Mouse (Mus musculus) ES-Bruce4 (cell line): ENCODE measurements around the gene Siah3. TPM values are rescaled to one million over a fixed set of nuclear protein-coding genes. Genes with fewer than 3 reads are reported as not detected.

Source experiments
- H3K27ac ChIP-seq: 2 replicates; pipeline ENCODE4 v1.5.1; 2012; ENCODE audit warnings: low read length, inconsistent platforms; ENCODE audit not compliant: insufficient read depth
- H3K27me3 ChIP-seq: 2 replicates; pipeline ENCODE4 v1.6.1; 2012; ENCODE audit warnings: mild to moderate bottlenecking, low read length, inconsistent platforms; ENCODE audit not compliant: control insufficient read depth, poor library complexity, insufficient read depth, severe bottlenecking
- H3K36me3 ChIP-seq: 2 replicates; pipeline ENCODE4 v1.6.1; 2012; ENCODE audit warnings: inconsistent platforms, mild to moderate bottlenecking, low read length, moderate library complexity; ENCODE audit not compliant: control insufficient read depth, poor library complexity, insufficient read depth, severe bottlenecking
- H3K4me1 ChIP-seq: one replicate; pipeline ENCODE4 v1.8.1; 2011; ENCODE audit warnings: low read length; ENCODE audit not compliant: control insufficient read depth, insufficient read depth
- H3K4me3 ChIP-seq: 2 replicates; pipeline ENCODE4 v1.5.1; 2011; ENCODE audit warnings: low read depth, mild to moderate bottlenecking, low read length
- H3K9ac ChIP-seq: 2 replicates; pipeline ENCODE4 v1.6.1; 2012; ENCODE audit warnings: low read depth, mild to moderate bottlenecking, inconsistent platforms; ENCODE audit not compliant: poor library complexity, severe bottlenecking
- H3K9me3 ChIP-seq: replicated peaks from 2 replicates; pipeline ENCODE4 v1.6.1; 2012; ENCODE audit warnings: mild to moderate bottlenecking, low read length, inconsistent platforms; ENCODE audit not compliant: control insufficient read depth, poor library complexity, insufficient read depth, severe bottlenecking
- CTCF ChIP-seq: IDR thresholded peaks from one replicate; pipeline ENCODE4 v1.8.1; 2011; ENCODE audit warnings: low read depth, low read length
- EP300 ChIP-seq: IDR thresholded peaks from 2 replicates; pipeline ENCODE4 v1.6.1; 2011; ENCODE audit warnings: low read depth, low read length; ENCODE audit not compliant: insufficient read depth
- POLR2A ChIP-seq: IDR thresholded peaks from one replicate; pipeline ENCODE4 v1.8.1; 2011; ENCODE audit warnings: low read length; ENCODE audit not compliant: insufficient read depth
- polyA plus RNA-seq: library from polyadenylated mRNA; stranded (reverse); fragments of >200 nt; gene quantifications from 2 replicates; pipeline ENCODE4 v1.2.4, GENCODE M21; 2011; ENCODE audit warnings: low read depth; ENCODE audit not compliant: missing spikeins, insufficient read depth, insufficient read length

Gene Siah3
- polyA plus RNA-seq, 1 experiment = not detected

DNA sequence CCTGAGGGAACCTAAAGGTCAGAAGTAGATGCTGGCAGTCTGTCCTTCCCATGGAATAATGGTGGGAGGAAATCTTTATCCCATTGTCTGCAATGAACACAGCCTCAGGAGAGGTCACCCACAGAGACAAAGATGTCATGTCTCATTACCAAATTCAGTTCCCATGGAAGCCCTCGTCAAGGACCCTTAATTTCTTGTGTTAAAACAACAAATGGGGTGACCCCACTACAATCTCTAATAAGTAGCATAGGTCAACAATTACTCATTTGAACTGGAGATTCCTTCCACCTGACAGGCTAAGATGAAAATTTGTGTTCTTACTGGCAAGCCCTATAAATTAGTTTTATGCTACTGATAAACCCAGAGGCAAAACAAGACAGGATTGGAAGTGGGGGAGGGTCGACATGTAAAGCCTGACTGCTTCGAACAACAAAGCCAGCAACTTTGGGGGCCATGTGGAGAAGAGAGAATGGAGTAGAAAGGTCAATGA lies 45.8 kb downstream of the Siah3 start:
- Histone ChIP-seq H3K4me3 (no peak overlapping the region), H3K9me3 (no peaks in the 10 kb centered on the region), H3K27me3 (no peaks in the 10 kb centered on the region), H3K36me3 (no peaks in the 10 kb centered on the region), H3K9ac (no peak overlapping the region), H3K4me1 (peaks cover 2% of the 10 kb centered on the region), H3K27ac (no peak overlapping the region)
- TF ChIP-seq EP300 (no peak), CTCF (no peak), POLR2A (no peak)

DNA sequence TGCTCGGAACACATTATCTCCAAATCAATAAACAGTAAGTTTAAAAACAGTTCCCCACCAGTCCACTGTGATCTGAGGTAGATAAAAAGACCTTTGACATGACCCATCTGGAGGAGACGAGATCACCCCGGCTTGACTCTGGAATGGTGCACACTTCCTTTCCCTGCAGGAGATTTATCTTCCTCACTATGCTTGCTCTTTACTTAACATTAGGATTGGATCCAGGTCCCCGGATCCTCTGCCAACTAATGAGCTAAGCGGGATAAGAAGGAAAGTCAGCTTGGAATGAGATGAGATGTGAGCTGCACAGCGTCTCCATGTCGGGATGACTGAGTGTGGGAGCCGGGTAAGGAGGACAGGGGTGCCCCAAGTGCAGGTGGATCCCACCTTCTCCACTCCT lies 46.7 kb downstream of the Siah3 start:
- H3K27me3 ChIP-seq = no peaks in the 10 kb centered on the region
- no peak overlapping the region for H3K4me3 ChIP-seq
- TF ChIP-seq CTCF = no peak
- TF ChIP-seq EP300 = no peak
- TF ChIP-seq POLR2A = no peak
- H3K27ac ChIP-seq = no peak overlapping the region
- H3K9me3 ChIP-seq = no peaks in the 10 kb centered on the region
- H3K36me3 ChIP-seq = no peaks in the 10 kb centered on the region
- peaks cover 2% of the 10 kb centered on the region for H3K4me1 ChIP-seq
- no peak overlapping the region for H3K9ac ChIP-seq

DNA sequence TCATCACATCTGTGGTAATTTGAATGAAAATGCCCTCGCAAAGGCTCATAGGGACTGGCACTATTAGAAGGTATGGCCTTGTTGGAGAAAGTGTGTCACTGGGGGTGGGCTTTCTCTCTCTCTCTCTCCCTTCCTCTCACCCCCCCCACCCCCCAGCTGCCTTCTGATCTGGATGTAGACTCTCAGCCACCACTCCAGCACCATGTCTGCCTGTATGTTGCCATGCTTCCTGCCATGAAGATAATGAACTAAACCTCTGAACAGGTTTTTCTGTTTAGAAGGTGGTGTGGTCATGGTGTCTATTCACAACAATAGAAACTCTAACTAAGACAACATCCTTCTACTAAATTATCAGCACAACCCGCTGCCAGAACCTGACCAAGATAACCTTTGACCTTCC lies 48.5 kb downstream of the Siah3 start:
- H3K27me3 ChIP-seq = no peaks in the 10 kb centered on the region

DNA sequence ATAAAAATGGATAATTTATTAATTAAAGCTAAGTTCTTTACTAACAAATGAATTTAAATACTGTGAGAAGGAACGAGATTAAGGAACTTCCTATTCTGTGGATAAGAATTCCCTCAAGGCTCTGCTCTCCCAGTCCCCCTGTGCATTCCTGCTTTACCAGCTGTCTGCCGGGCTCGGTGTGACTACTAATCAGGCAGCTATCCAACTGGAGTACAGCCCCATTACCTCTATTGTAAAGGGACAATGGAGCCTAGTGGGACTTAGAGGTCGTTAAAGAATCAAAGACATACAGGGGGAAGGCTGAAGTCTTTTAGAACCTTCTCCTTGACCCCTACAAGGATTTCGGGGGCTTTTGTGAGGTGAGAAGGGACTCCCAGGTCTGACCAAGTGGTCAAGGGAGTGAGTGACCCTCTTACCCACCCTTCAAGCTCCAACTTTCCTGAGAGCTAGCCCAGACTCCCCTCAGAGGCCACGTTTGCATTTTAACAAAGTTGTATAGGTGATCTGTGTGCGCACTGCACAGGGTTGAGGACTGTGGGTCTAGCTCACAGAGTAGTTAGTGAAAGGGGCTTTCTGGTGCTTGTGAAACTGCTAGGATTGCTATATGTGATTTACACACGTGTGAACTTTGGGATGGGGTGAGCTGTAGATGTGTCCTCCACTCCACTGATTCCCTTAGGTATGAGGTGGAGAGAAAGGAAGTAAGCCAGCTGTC lies 49.5 kb downstream of the Siah3 start:
- Histone ChIP-seq H3K4me1 (peaks cover 2% of the 10 kb centered on the region), H3K27ac (no peak overlapping the region), H3K4me3 (no peak overlapping the region), H3K9ac (no peak overlapping the region), H3K9me3 (no peaks in the 10 kb centered on the region), H3K36me3 (no peaks in the 10 kb centered on the region), H3K27me3 (no peaks in the 10 kb centered on the region)
- peak; percentile 74; the same call in 1 of the 2 replicates for TF ChIP-seq EP300
- no peak for TF ChIP-seq POLR2A
- TF ChIP-seq CTCF = no peak

More for the DNA sequence above, 48.5 kb downstream of the Siah3 start:
- Histone ChIP-seq H3K9me3 (no peaks in the 10 kb centered on the region), H3K4me1 (peaks cover 2% of the 10 kb centered on the region), H3K27ac (no peak overlapping the region), H3K4me3 (no peak overlapping the region), H3K9ac (no peak overlapping the region), H3K36me3 (no peaks in the 10 kb centered on the region)
- TF ChIP-seq EP300 = no peak
- TF ChIP-seq POLR2A = no peak
- no peak for TF ChIP-seq CTCF

DNA sequence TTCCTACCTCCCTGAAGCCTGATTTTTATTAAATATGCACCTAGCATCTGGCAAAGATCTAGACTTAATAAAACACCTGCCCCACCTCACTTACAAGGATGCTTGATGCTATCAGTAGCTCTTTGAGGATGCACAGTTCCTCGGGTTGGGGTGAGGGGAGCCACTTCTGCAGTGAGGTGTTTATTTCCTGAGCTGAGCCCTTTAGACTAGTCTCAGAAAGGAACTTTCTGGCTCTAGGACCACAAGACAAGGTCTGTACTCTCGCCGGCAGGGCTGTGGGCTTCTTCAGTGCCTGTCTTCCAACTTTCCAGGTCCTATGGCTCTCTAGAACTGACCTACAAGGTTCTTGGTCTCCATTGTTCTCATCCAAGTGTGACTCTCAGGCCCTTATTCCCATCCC lies 50.5 kb downstream of the Siah3 start:
- no peaks in the 10 kb centered on the region for H3K27me3 ChIP-seq
- no peak overlapping the region for H3K9ac ChIP-seq
- H3K36me3 ChIP-seq = no peaks in the 10 kb centered on the region
- peaks cover 2% of the 10 kb centered on the region for H3K4me1 ChIP-seq
- no peaks in the 10 kb centered on the region for H3K9me3 ChIP-seq
- TF ChIP-seq POLR2A (no peak), CTCF (no peak), EP300 (no peak)
- H3K27ac ChIP-seq = no peak overlapping the region
- no peak overlapping the region for H3K4me3 ChIP-seq

DNA sequence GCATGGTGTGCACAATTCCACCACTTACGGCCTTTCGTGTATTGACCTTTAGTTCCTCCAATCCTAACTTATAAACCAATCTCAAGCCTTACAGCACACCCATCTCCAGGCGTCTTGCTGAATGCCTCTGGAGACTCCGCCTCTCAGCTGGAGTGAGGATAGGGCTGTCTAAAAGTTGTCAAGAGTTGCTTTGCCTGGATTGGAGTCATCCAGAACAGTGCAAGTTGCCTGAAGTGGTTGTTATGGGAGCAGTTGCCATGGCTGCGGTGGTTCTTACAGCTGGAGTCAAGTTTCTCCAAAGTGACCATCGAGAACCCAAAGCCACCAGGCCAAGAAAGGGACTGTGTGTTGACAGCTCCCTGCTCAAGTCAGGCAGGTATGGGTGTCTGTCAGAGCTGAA lies 54.3 kb downstream of the Siah3 start:
- H3K27me3 ChIP-seq = no peaks in the 10 kb centered on the region
- no peak overlapping the region for H3K9ac ChIP-seq
- H3K9me3 ChIP-seq = no peaks in the 10 kb centered on the region
- H3K27ac ChIP-seq = no peak overlapping the region
- H3K4me1 ChIP-seq = peaks cover 2% of the 10 kb centered on the region
- H3K36me3 ChIP-seq = no peaks in the 10 kb centered on the region
- H3K4me3 ChIP-seq = no peak overlapping the region
- TF ChIP-seq EP300 (no peak), CTCF (no peak), POLR2A (no peak)
